Mouse (Mus musculus) embryo, embryonic 9.5 days (tissue): Measurements from ENCODE around the gene Mxi1.
"Not testable (repeated sequence)": the region's sequence is repeated elsewhere in the genome, so short reads cannot be mapped to it uniquely, and the experiment has no call there.

ENCODE experiments used
- DNase-seq: peaks from one replicate; pipeline ENCODE4 v3.0.0-alpha.2; 2017; ENCODE audit errors: extremely low spot score

Gene Mxi1

DNA sequence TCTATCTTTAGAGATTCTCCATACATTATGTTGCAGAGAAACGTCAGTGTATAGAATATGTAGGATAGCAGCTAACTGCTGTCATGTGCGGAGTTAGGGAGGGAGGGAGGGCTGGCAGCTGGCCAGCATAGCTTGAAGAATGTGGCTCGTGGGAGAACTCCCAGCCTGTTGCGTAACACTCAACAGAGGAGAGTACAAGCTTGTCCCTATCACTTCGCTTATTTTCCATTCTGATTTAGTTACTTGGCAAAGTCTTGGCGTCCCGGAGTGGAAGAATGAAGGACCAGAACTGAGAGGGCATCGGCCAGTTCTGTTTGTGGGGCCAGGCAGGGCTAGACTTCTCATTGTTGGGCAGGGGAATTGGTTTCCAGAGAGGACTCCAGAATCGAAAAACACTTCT is 54.6 kb downstream of the Mxi1 start:
- DNase-seq: no peak

DNA sequence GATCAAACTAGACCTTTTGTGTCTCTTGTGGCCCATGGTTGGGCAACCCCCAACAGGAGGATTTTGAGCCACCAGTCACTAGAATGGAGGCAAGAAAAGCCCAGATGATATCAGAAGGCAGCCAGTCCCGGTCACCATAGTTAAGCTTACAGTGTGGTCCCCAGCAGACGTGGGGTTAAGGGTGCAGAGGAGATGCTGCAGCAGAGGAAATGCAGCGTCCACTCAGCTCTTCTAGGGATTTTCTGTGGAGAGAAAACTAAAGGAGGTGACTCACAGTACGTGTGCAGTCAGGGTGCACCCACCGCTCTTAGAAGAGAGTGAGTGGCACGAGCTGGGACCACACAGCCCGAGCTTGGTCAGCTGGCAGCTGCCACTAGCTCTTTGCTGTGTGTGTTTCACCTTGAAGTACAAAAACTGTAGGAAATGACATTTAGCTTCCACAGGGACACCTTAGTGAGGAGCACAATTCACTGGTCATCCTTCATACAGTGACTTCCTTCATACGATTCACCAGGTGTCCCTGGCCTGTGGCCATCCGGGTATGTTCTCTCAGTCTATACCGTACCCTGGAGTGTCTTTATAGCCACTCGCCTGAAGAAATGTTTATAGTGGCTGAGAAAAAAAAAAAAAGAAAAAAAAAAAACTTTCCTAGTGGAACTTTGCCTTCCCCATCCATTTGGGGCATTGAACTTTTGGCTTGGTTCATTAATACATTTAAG is 55.9 kb downstream of the Mxi1 start:
- DNase-seq: no peak

GRCm38 (mm10) chr19:53366881-53367280 is 56.6 kb downstream of the Mxi1 start:
- no peak for DNase-seq

DNA sequence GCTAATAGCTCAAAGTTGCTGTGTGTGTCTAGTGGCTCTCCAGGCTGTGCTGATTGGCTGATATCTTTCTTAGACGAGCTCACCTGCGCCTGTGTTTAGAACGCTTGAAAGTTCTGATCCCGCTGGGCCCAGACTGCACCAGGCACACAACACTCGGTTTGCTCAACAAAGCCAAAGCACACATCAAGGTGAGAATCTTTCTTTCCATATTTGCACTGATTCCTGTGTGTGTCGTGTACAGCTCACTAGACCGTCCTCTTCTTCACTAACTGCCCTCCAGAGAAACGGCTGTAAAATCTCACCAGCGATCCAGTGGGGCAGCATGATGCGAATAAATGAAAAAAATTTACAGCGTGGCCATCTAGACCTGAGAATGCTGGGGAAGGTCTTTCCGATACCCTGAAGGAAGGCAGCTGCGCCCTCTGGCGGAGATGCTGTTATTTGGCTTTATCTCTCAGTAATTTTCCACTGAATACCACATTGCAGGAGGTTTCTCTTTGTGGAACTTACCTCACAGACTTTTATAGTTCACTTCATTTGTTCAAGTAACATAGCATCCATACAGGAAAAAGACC is 59.2 kb downstream of the Mxi1 start:
- peak; percentile 74 for DNase-seq

GRCm38 (mm10) chr19:53370233-53370632 is 59.9 kb downstream of the Mxi1 start:
- DNase-seq: no peak

GRCm38 (mm10) chr19:53371666-53372065 is 61.3 kb downstream of the Mxi1 start, which contains the start of gene Gm10197:
Gene Gm10197, minus strand, starts transcription at chr19:53371766.
- no peak for DNase-seq

DNA sequence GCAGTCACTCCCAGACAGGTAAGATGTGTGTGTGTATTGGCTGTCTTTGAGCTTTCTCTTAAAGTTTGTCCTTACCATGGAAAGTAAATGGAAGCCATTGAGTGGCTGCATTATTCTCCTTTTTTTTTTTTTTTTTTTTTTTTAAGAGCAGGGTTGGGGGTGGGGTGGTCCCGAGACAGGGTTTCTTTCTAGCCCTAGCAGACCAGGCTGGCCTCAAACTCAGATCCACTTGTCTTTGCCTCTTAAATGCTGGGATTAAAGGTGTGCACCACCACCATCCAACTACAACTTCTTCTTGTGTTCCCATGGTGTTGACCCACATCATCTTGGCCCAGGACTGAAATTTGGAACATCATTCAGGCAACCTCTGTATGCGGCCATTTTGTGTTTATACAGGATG is 63.3 kb downstream of the Mxi1 start:
- DNase-seq: no peak

GRCm38 (mm10) chr19:53375299-53375698 is 65.0 kb downstream of the Mxi1 start:
- no peak for DNase-seq

GRCm38 (mm10) chr19:53375816-53376215 is 65.5 kb downstream of the Mxi1 start:
- no peak for DNase-seq

- no peak for DNase-seq
Observed at GRCm38 (mm10) chr19:53377652-53378051, 67.3 kb downstream of the Mxi1 start.

- DNase-seq: no peak
Observed at GRCm38 (mm10) chr19:53378421-53378820, 68.1 kb downstream of the Mxi1 start.

- no peak for DNase-seq
Observed at GRCm38 (mm10) chr19:53383336-53383735, 73.0 kb downstream of the Mxi1 start.

GRCm38 (mm10) chr19:53389417-53389816 is 79.1 kb downstream of the Mxi1 start:
- no peak for DNase-seq

DNA sequence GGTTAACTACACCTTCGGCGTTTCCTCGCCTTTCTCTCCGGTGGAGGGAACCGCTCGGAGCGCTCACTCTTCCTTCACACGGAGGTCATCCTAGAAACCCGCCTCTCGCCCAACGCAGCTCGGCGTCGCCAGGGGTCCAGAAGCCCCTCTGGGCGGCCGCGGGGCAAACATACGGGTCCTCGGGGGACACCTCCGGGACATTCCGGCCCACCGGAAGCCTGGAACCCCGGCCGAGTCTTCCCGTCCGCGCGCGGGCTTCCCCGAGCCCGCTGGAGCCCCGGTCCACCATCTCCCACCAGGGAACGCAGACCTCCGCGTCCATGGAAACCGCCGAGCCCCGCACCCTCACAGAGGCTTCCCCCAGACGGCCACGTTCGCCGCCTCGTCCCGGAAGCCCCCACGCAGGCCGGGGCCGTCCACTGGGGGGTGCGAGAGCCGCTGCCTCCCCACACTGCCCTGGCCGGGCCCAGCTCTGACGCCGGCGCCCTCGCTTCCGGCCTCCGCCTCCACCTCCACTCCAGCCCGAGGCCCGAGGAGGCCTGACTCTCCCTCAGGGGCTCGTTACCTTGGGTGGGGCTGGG is 79.6 kb downstream of the Mxi1 start:
- no peak for DNase-seq

GRCm38 (mm10) chr19:53390495-53391007 is 80.2 kb downstream of the Mxi1 start, which contains the start of gene Smndc1:
Gene Smndc1, minus strand, starts transcription at chr19:53390578.
- peak; percentile 99 for DNase-seq

DNA sequence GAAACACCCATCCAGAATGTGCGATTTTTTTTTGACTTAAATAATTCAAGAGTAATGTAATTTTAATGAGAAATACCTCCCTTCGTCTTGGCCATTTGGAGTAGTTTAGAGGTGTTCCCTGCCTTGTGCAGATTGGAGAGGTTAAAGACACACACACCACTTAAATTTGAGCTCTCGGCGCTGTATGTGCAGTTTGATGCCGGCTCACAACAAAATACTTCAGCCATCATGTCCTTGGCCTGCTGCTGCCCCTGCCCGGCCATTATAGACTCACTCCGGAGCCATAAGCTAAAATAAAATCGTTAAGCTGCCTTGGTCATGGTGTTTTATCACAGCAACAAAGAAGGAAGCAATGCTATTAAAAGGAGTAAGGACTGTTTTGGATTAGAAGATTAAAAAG is 81.1 kb downstream of the Mxi1 start:
- no peak for DNase-seq

DNA sequence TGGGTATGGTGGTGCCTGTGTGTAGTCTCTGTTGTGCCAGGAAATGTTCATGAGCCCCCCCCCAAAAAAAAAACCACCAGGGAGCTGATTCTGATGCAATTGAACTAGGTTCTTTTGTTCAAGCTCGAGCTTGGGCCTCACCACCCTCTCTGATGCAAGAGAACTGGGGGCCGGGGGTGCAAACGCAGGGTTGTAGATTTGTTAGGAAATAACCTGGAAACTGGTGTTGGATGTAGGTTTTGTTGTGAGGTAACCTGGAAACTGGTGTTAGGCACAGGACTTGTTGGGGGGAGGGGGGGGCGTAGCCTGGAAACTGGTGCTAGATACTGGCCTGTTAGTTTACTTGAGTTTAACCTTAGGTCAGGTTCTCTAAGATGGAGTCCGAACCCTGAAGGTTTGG is 81.5 kb downstream of the Mxi1 start:
- no peak for DNase-seq

- DNase-seq: no peak
Observed at GRCm38 (mm10) chr19:53392781-53393343, 82.5 kb downstream of the Mxi1 start.

DNA sequence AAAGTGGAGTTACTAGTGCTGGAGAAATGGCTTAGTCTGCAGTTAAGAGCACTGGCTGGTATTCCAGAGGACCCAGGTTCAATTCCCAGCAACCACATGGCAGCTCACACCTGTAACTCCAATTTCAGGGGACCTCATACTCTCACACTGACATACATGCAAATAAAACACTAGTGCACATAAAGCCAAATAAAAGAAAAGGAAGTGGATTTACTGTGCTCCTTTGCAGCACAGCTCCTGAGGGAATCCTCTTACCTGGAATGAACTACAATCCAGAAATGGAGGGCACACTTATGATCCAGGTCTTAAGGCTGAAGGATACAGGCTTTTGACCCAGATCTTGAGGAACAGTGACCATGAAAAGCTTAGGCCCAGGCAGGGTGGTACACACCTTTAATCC is 83.3 kb downstream of the Mxi1 start:
- no peak for DNase-seq

DNA sequence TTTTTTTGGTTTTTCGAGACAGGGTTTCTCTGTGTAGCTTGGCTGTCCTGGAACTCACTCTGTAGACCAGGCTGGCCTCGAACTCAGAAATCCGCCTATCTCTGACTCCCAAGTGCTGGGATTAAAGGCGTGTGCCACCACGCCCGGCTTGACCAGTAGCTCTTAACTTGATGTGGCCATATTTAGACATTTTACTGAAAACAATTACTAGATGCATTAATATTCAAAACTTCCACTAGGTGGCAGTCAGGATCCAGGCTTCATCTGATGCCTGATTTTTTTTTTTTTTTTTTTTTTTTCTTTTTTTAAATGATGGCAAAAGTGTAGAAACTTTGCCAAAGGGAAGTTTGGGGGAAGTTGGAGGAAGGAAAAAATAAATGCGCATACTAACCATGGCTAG is 84.2 kb downstream of the Mxi1 start:
- DNase-seq: peak; percentile 47

DNA sequence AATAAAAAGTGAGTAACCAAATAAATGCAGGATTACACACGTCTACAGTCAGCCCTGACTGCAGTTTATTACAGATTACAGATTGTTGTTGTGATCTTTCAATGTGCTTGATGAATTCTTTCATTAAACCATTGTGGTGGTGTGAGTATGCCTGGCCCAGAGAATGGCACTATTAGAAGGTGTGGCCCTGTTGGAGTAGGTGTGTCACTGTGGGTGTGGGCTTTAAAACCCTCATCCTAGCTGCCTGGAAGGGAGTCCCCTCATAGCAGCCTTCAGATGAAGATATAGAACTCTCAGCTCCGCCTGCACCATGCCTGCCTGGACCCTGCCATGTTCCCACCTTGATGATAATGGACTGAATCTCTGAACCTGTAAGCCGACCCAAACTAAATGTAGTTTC is 84.6 kb downstream of the Mxi1 start:
- not testable (repeated sequence) for DNase-seq

- DNase-seq: not testable (repeated sequence)
Observed at GRCm38 (mm10) chr19:53395805-53396204, 85.5 kb downstream of the Mxi1 start.
